Mouse (Mus musculus) heart, adult 8-10 months (tissue): ENCODE data around the gene Lypd6. TPM values are rescaled to one million over a fixed set of nuclear protein-coding genes. Genes with fewer than 3 reads are reported as not detected.

Experiments
- DNase-seq: peaks from one replicate; pipeline ENCODE4 v3.0.0; 2022; ENCODE audit warnings: low spot score
- total RNA-seq, 4 experiments: library from RNA; stranded (reverse); gene quantifications; 2 replicates each; pipeline ENCODE4 v1.2.4; 2022

The Lypd6 gene
- 1 to 10 TPM in 2 of 4 experiments, under 1 TPM in 2; 0.24 to 2.8 (median 0.73) TPM for total RNA-seq

- peak; percentile 8 for DNase-seq
These were observed at the start of gene Lypd6 for GRCm38 (mm10) chr2:50066246-50066967. Gene Lypd6, plus strand, starts transcription at chr2:50066429.

GRCm38 (mm10) chr2:50019477-50019876 lies 46.8 kb upstream of the Lypd6 start:
- DNase-seq: no peak

GRCm38 (mm10) chr2:50025549-50025948 lies 40.7 kb upstream of the Lypd6 start:
- no peak for DNase-seq

GRCm38 (mm10) chr2:50028930-50029329 lies 37.3 kb upstream of the Lypd6 start:
- no peak for DNase-seq

- no peak for DNase-seq
These were observed 21.9 kb upstream of the Lypd6 start for GRCm38 (mm10) chr2:50044170-50044870.

GRCm38 (mm10) chr2:50044871-50045470 lies 21.3 kb upstream of the Lypd6 start:
- no peak for DNase-seq

- no peak for DNase-seq
These were observed 20.4 kb upstream of the Lypd6 start for GRCm38 (mm10) chr2:50045841-50046240.

GRCm38 (mm10) chr2:50048442-50048841 lies 17.8 kb upstream of the Lypd6 start:
- DNase-seq: no peak

GRCm38 (mm10) chr2:50053893-50054292 lies 12.3 kb upstream of the Lypd6 start:
- no peak for DNase-seq

GRCm38 (mm10) chr2:50065902-50066245 lies 355 bp upstream of the Lypd6 start:
- no peak for DNase-seq

- no peak for DNase-seq
These were observed 713 bp downstream of the Lypd6 start for GRCm38 (mm10) chr2:50066968-50067315.

GRCm38 (mm10) chr2:50069571-50070295 lies 3.5 kb downstream of the Lypd6 start:
- no peak for DNase-seq

- no peak for DNase-seq
These were observed 5.9 kb downstream of the Lypd6 start for GRCm38 (mm10) chr2:50072158-50072557.

GRCm38 (mm10) chr2:50084746-50085145 lies 18.5 kb downstream of the Lypd6 start:
- DNase-seq: no peak

- DNase-seq: no peak
These were observed 21.5 kb downstream of the Lypd6 start for GRCm38 (mm10) chr2:50087761-50088160.

GRCm38 (mm10) chr2:50096336-50096735 lies 30.1 kb downstream of the Lypd6 start:
- no peak for DNase-seq

- DNase-seq: no peak
These were observed 34.3 kb downstream of the Lypd6 start for GRCm38 (mm10) chr2:50100364-50101151.

GRCm38 (mm10) chr2:50101152-50101450 lies 34.9 kb downstream of the Lypd6 start:
- DNase-seq: no peak

- DNase-seq: no peak
These were observed 37.7 kb downstream of the Lypd6 start for GRCm38 (mm10) chr2:50103850-50104503.

GRCm38 (mm10) chr2:50105590-50105989 lies 39.4 kb downstream of the Lypd6 start:
- DNase-seq: no peak

- DNase-seq: no peak
These were observed 39.8 kb downstream of the Lypd6 start for GRCm38 (mm10) chr2:50105992-50106391.
